Mouse (Mus musculus) liver, embryonic 14.5 days (tissue): ENCODE data around the gene Akap9. TPM values are rescaled to one million over a fixed set of nuclear protein-coding genes. Genes with fewer than 3 reads are reported as not detected.

Experiments
- ATAC-seq: fragments of 200-750 bp; cut with Nextera tagmentation; 2 replicates; pipeline ENCODE4 v1.8.0; 2017; ENCODE audit warnings: moderate number of reproducible peaks, mild to moderate bottlenecking, moderate library complexity; ENCODE audit not compliant: insufficient read depth
- DNase-seq, 3 experiments: peaks; one replicate each; pipeline ENCODE4 v3.0.0-alpha.2; 2012 to 2013; ENCODE audit warnings: low read depth in 3 of 3, low spot score in 3 of 3
- H3K27ac ChIP-seq: fragments of 300-500 bp; sonication (generic); 2 replicates; pipeline ENCODE4 v1.5.1; 2014; ENCODE audit warnings: moderate library complexity, mild to moderate bottlenecking, control low read depth, inconsistent platforms
- H3K27me3 ChIP-seq: fragments of 300-500 bp; sonication (generic); 2 replicates; pipeline ENCODE4 v1.6.1; 2014; ENCODE audit warnings: mild to moderate bottlenecking, low read length, moderate library complexity; ENCODE audit not compliant: control insufficient read depth, insufficient read depth
- H3K36me3 ChIP-seq: fragments of 300-500 bp; sonication (generic); replicated peaks from 2 replicates; pipeline ENCODE4 v1.6.1; 2014; ENCODE audit warnings: low read depth; ENCODE audit not compliant: control insufficient read depth, insufficient read depth
- H3K4me1 ChIP-seq, 2 experiments: fragments of 200-500 bp in 1 of 2; fragments of 300-500 bp in 1 of 2; sonication (generic) in 1 of 2; replicated peaks; 2 replicates each; pipeline ENCODE4 v1.6.1; 2012 to 2014; ENCODE audit warnings: antibody characterized with exemption in 1 of 2, inconsistent platforms in 1 of 2, low read length in 1 of 2; ENCODE audit not compliant: control insufficient read depth in 2 of 2, insufficient read depth in 2 of 2
- H3K4me2 ChIP-seq: fragments of 300-500 bp; sonication (generic); 2 replicates; pipeline ENCODE4 v1.6.1; 2014; ENCODE audit warnings: low read depth, mild to moderate bottlenecking, control low read depth, moderate library complexity
- H3K4me3 ChIP-seq, 2 experiments: fragments of 200-500 bp in 1 of 2; fragments of 300-500 bp in 1 of 2; sonication (generic) in 1 of 2; 2 replicates each; pipeline ENCODE4 v1.5.1; 2012 to 2014; ENCODE audit warnings: low read depth in 2 of 2, low read length in 2 of 2, mild to moderate bottlenecking in 2 of 2, control low read depth in 1 of 2, inconsistent platforms in 1 of 2, moderate library complexity in 1 of 2; ENCODE audit not compliant: insufficient read depth in 1 of 2
- H3K9ac ChIP-seq: fragments of 300-500 bp; sonication (generic); replicated peaks from 2 replicates; pipeline ENCODE4 v1.6.1; 2014; ENCODE audit warnings: mild to moderate bottlenecking, control low read depth, moderate library complexity
- H3K9me3 ChIP-seq: fragments of 300-500 bp; sonication (generic); 2 replicates; pipeline ENCODE4 v1.6.1; 2016; ENCODE audit warnings: low read length, mixed read lengths; ENCODE audit not compliant: control insufficient read depth
- CTCF ChIP-seq: IDR thresholded peaks from 2 replicates; pipeline ENCODE4 v1.5.1; 2016; ENCODE audit warnings: antibody characterized with exemption, low read depth, control low read depth
- EP300 ChIP-seq: IDR thresholded peaks from 2 replicates; pipeline ENCODE4 v1.6.1; 2016; ENCODE audit warnings: antibody characterized with exemption, low read depth
- WGBS: fragments of 180-500 bp; shearing (Covaris S2); extraction: QIAGEN DNeasy Blood & Tissue Kit; methylation state at CpG from one replicate; pipeline ENCODE4 v1.1.7; 2014; ENCODE audit not compliant: insufficient replicate concordance; 5-methylcytosine and 5-hydroxymethylcytosine counted together
- polyA plus RNA-seq, 2 experiments: library from polyadenylated mRNA; depleted of rRNA in 1 of 2; stranded (reverse) in 1 of 2; unstranded in 1 of 2; fragments of >200 nt; fragmentation: Nextera tagmentation in 1 of 2; extraction: Ambion mirVana in 1 of 2; gene quantifications; 2 replicates each; pipeline versions ENCODE4 v1.2.1 to v1.2.3; 2012 to 2014

The Akap9 gene
- polyA plus RNA-seq, 2 experiments = 6.2 to 17.8 TPM

DNA sequence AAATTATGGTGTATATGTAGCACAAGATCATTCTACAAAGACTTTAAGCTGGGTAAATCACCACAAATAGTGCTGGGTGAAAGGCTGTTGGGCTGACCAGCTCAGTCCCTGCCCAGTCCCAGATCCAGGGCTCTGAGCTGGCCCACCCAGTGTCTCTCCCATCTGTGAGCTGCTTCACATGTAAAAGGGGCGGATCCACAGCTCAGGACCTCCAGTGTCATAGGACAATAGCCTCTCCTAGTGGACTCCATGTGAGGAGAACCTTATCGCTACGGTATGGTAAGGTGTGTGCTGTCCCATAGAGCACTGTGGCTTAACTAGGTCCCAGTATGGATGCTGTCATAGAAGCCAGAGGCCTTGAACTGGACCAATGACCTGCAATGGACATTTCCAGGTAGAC is 3.8 kb downstream of the Akap9 start:
- H3K27me3 ChIP-seq = no peaks in the 10 kb centered on the region
- H3K4me3 ChIP-seq = no peak overlapping the region
- TF ChIP-seq EP300 (no peak), CTCF (no peak)
- no peaks in the 10 kb centered on the region for H3K9me3 ChIP-seq
- ATAC-seq (no peak), DNase-seq (no peak)
- no peaks in the 10 kb centered on the region for H3K36me3 ChIP-seq
- H3K27ac ChIP-seq = no peak overlapping the region
- H3K4me1 ChIP-seq = peaks cover 7 to 8% of the 10 kb centered on the region in 2 experiments
- WGBS = 90% methylated on average over 3 of the region's 3 CpGs
- H3K4me2 ChIP-seq = no peak overlapping the region
- no peak overlapping the region for H3K9ac ChIP-seq

GRCm38 (mm10) chr5:3933551-3933950 is 5.7 kb downstream of the Akap9 start:
- TF ChIP-seq CTCF (no peak), EP300 (no peak)
- DNase-seq (no peak), ATAC-seq (no peak)
- Histone ChIP-seq H3K4me1 (peaks cover 6 to 11% of the 10 kb centered on the region in 2 experiments), H3K4me3 (no peak overlapping the region), H3K36me3 (no peaks in the 10 kb centered on the region), H3K4me2 (no peak overlapping the region), H3K27me3 (no peaks in the 10 kb centered on the region), H3K9me3 (no peaks in the 10 kb centered on the region), H3K27ac (no peak overlapping the region), H3K9ac (no peak overlapping the region)
- WGBS = 79% methylated on average over 3 of the region's 3 CpGs

DNA sequence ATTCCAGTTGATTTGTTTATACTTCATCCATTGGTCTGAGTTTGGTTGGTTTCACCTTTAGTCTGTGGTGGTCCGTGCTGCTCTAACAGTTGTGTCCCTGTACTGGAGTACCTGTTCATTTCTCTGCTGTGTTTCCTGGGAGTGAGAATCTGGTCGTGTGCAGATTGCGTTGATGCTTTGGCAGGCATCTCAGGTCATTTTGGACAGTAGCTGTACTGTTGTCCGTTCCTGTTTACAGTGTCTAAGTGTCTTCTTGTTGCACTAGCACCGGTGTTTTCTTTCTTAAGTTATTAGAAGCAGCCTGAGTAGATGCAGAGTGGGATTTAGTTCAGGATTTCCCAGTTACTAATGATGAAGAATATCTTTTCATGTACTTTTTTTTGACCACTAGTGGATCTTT is 7.4 kb downstream of the Akap9 start:
- Histone ChIP-seq H3K36me3 (no peaks in the 10 kb centered on the region), H3K4me2 (no peak overlapping the region), H3K9ac (no peak overlapping the region), H3K4me1 (peaks cover 2 to 14% of the 10 kb centered on the region in 2 experiments; a peak in 3 of 4 replicates), H3K4me3 (no peak overlapping the region), H3K9me3 (no peaks in the 10 kb centered on the region), H3K27me3 (no peaks in the 10 kb centered on the region), H3K27ac (no peak overlapping the region)
- DNase-seq = no peak
- ATAC-seq = no peak
- WGBS = 78% methylated on average over 5 of the region's 5 CpGs
- TF ChIP-seq CTCF = no peak
- no peak for TF ChIP-seq EP300

GRCm38 (mm10) chr5:3935778-3936554 is 8.1 kb downstream of the Akap9 start:
- no peaks in the 10 kb centered on the region for H3K36me3 ChIP-seq
- 68% methylated on average over 8 of the region's 8 CpGs for WGBS
- no peak for TF ChIP-seq EP300
- TF ChIP-seq CTCF = no peak
- ATAC-seq = no peak
- peaks cover 2 to 14% of the 10 kb centered on the region in 2 experiments; a peak in 3 of 4 replicates for H3K4me1 ChIP-seq
- no peak for DNase-seq
- no peaks in the 10 kb centered on the region for H3K27me3 ChIP-seq
- no peak overlapping the region for H3K4me3 ChIP-seq
- H3K4me2 ChIP-seq = no peak overlapping the region
- no peak overlapping the region for H3K27ac ChIP-seq
- H3K9me3 ChIP-seq = no peaks in the 10 kb centered on the region
- no peak overlapping the region for H3K9ac ChIP-seq

GRCm38 (mm10) chr5:3938905-3939304 is 11.1 kb downstream of the Akap9 start:
- peaks cover 2 to 14% of the 10 kb centered on the region in 2 experiments; a peak in 3 of 4 replicates for H3K4me1 ChIP-seq
- 70% methylated on average over 3 of the region's 3 CpGs for WGBS
- no peaks in the 10 kb centered on the region for H3K27me3 ChIP-seq
- no peak overlapping the region for H3K4me2 ChIP-seq
- DNase-seq (no peak), ATAC-seq (no peak; the same call in 1 of the 2 replicates)
- H3K9ac ChIP-seq = no peak overlapping the region
- H3K36me3 ChIP-seq = no peaks in the 10 kb centered on the region
- TF ChIP-seq CTCF (no peak), EP300 (no peak)
- H3K4me3 ChIP-seq = no peak overlapping the region
- no peaks in the 10 kb centered on the region for H3K9me3 ChIP-seq
- H3K27ac ChIP-seq = no peak overlapping the region
